Comparison of ENCODE assay signal across 8 mouse cellular contexts in the genomic region with DNA sequence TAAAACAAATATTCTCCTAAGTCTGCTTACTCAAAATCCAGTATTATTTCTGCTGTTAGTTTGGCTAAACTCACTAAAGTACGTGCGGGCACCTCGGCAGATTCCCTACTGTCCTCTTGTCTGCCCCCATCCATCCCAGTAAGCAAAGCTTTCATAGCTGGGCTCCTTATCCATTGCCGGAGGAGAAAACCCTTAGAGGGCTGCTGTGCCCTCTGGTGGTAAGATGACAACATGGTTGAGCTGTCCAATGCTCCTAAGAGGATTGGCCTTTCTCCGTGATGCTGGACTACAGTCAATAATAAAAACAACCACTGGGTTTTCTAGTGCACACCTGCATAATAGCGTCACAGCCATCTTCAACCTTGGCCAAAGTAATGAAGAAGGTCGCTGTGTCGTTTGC. TPM values are rescaled to one million over a fixed set of nuclear protein-coding genes. Genes with fewer than 3 reads are reported as not detected.
DNase-seq lines count a peak whose midpoint lies in the region; ATAC-seq and TF ChIP-seq lines count a peak whose summit lies in the region.

No protein-coding gene starts in this region.

- H3K4me3 ChIP-seq in embryonic fibroblast, embryonic 13.5 days (ENCODE audit: insufficient read depth, low read length) = no peak overlapping the region
- H3K4me3 ChIP-seq in intestine, embryonic 14.5 days (ENCODE audit: low read depth, low read length) = no peak overlapping the region
- no peak overlapping the region for H3K4me3 ChIP-seq in liver, postnatal 0 days (ENCODE audit: low read depth, low read length)

- no peak for TF ChIP-seq POLR2A in embryonic fibroblast, embryonic 13.5 days (IDR thresholded peaks at IDR 0.05; ENCODE audit: low read depth, low read length)

- no peak overlapping the region for H3K27ac ChIP-seq in embryonic fibroblast, embryonic 13.5 days (ENCODE audit: insufficient read depth, low read length)
- no peak overlapping the region for H3K27ac ChIP-seq in intestine, embryonic 14.5 days (ENCODE audit: low read depth)
- no peak overlapping the region for H3K27ac ChIP-seq in liver, postnatal 0 days (ENCODE audit: low read depth)

- no peaks in the 10 kb centered on the region for H3K4me1 ChIP-seq in embryonic fibroblast, embryonic 13.5 days (ENCODE audit: control insufficient read depth, insufficient read depth, low read length)
- H3K4me1 ChIP-seq in intestine, embryonic 14.5 days (replicated peaks; ENCODE audit: control insufficient read depth, insufficient read depth, low read length) = peaks cover 4% of the 10 kb centered on the region; the same call in 1 of the 2 replicates
- 0 out of 2 replicates have a peak, but pooled peaks cover 2% of the 10 kb centered on the region for H3K4me1 ChIP-seq in liver, postnatal 0 days (ENCODE audit: insufficient read depth)

- H3K4me2 ChIP-seq in intestine, embryonic 14.5 days (ENCODE audit: low read length) = no peak overlapping the region
- no peak overlapping the region for H3K4me2 ChIP-seq in liver, postnatal 0 days (ENCODE audit: low read depth, low read length)

- H3K36me3 ChIP-seq in intestine, embryonic 14.5 days (ENCODE audit: control insufficient read depth, insufficient read depth, low read length) = no peaks in the 10 kb centered on the region
- H3K36me3 ChIP-seq in liver, postnatal 0 days (replicated peaks; ENCODE audit: insufficient read depth, low read length) = no peaks in the 10 kb centered on the region

- no peak for TF ChIP-seq EP300 in liver, postnatal 0 days (IDR thresholded peaks at IDR 0.05; ENCODE audit: low read depth)

- ATAC-seq in intestine, embryonic 14.5 days (replicated peaks; ENCODE audit: low FRiP score, low TSS enrichment, low read depth) = 0 out of 2 replicates have a peak, but pooled peaks have one; percentile 51
- no peak for ATAC-seq in liver, postnatal 0 days

- DNase-seq in layer of hippocampus, postnatal 10 days (ENCODE audit: low spot score in 2 of 2) = peak; percentile 52 to 67
- DNase-seq in layer of hippocampus, adult 9-11 months = no peak
- DNase-seq in adrenal gland, postnatal 14 days = peak; percentile 73
- DNase-seq in intestine, embryonic 14.5 days (ENCODE audit: low spot score) = peak; percentile 62
- DNase-seq in liver, postnatal 0 days = peak; percentile 33
- DNase-seq in right cerebral cortex, postnatal 10 days (ENCODE audit: low spot score in 2 of 2) = peak; percentile 67 to 77
- no peak for DNase-seq in c-Kit-positive CD71-positive TER-119-positive erythroid progenitor cells, embryonic 14.5 days (ENCODE audit: low spot score)

- H3K9me3 ChIP-seq in intestine, embryonic 14.5 days (ENCODE audit: control insufficient read depth, low read length) = no peaks in the 10 kb centered on the region
- H3K9me3 ChIP-seq in liver, postnatal 0 days (ENCODE audit: low read length) = no peaks in the 10 kb centered on the region

- no peaks in the 10 kb centered on the region for H3K27me3 ChIP-seq in intestine, embryonic 14.5 days (replicated peaks; ENCODE audit: control insufficient read depth, insufficient read depth, low read length)
- no peaks in the 10 kb centered on the region; the same call in 1 of the 2 replicates for H3K27me3 ChIP-seq in liver, postnatal 0 days (ENCODE audit: insufficient read depth, low read length)

- peak; percentile 21; the same call in 1 of the 2 replicates for TF ChIP-seq CTCF in embryonic fibroblast, embryonic 13.5 days (IDR thresholded peaks at IDR 0.05; ENCODE audit: borderline replicate concordance, insufficient read depth, low read length)
- TF ChIP-seq CTCF in liver, postnatal 0 days (IDR thresholded peaks at IDR 0.05; ENCODE audit: low read depth) = peak; percentile 75

- WGBS in intestine, embryonic 14.5 days = 38% methylated on average over 8 of the region's 8 CpGs
- 39% methylated on average over 8 of the region's 8 CpGs for WGBS in liver, postnatal 0 days (ENCODE audit: insufficient replicate concordance)

- no peak overlapping the region for H3K9ac ChIP-seq in intestine, embryonic 14.5 days (ENCODE audit: low read length)
- no peak overlapping the region for H3K9ac ChIP-seq in liver, postnatal 0 days (replicated peaks)

RNA-seq across cellular contexts. Expression of a gene that starts 59.3 kb away (rescaled TPM):
- total RNA-seq in layer of hippocampus, postnatal 10 days (2021) = 100 to 1,000 TPM; 161 to 164 TPM
- total RNA-seq in adrenal gland, postnatal 14 days (2021) = 24.8 and 31.0 TPM in 2 replicates
- 13.1 and 19.9 TPM in 2 replicates for polyA plus RNA-seq in embryonic fibroblast, embryonic 13.5 days (2011; ENCODE audit: insufficient read length, low read depth, missing spikeins)
- polyA plus RNA-seq in intestine, embryonic 14.5 days (2014; fragmentation: Nextera tagmentation; extraction: Ambion mirVana) = 9.5 and 9.9 TPM in 2 replicates
- polyA plus RNA-seq in liver, postnatal 0 days (2015; fragmentation: Nextera tagmentation; extraction: Ambion mirVana) = 0.32 and 0.35 TPM in 2 replicates

Comparison
In these comparisons a context has a peak if more than half of its experiments do, and no peak if none do; other contexts are left out.
1. DNase-seq: peak in layer of hippocampus, postnatal 10 days (2 of 2), adrenal gland, postnatal 14 days (single experiment), intestine, embryonic 14.5 days (single experiment), liver, postnatal 0 days (single experiment) and right cerebral cortex, postnatal 10 days (2 of 2); none in layer of hippocampus, adult 9-11 months (single experiment) and c-Kit-positive CD71-positive TER-119-positive erythroid progenitor cells, embryonic 14.5 days (single experiment).